In genomic region chr11:46235334-46235733, GRCm38 (mm10) we compare ENCODE assay signal across 11 mouse cellular contexts. TPM values are rescaled to one million over a fixed set of nuclear protein-coding genes. Genes with fewer than 3 reads are reported as not detected.
DNase-seq lines count a peak whose midpoint lies in the region; ATAC-seq lines count a peak whose summit lies in the region.
"Had no signal": no experiment of that assay in that cellular context is flagged by ENCODE, and none has a peak within 500 bp of the region (broad histone marks: within the 10 kb centered on the region; RNA-seq: fewer than 3 reads in every experiment).

Fndc9 (plus strand) TSS chr11:46235531.

- H3K9me3 ChIP-seq in limb, embryonic 13.5 days, result no peaks in the 10 kb centered on the region
- H3K9me3 ChIP-seq in limb, embryonic 10.5 days (replicated peaks), result no peaks in the 10 kb centered on the region
- H3K9me3 ChIP-seq in midbrain, embryonic 14.5 days (ENCODE audit: control insufficient read depth, low read length), result no peaks in the 10 kb centered on the region
- H3K9me3 ChIP-seq: heart, embryonic 15.5 days had no signal

- no peaks in the 10 kb centered on the region for H3K27me3 ChIP-seq in limb, embryonic 13.5 days
- H3K27me3 ChIP-seq in limb, embryonic 10.5 days (ENCODE audit: low read depth, poor library complexity, severe bottlenecking), result no peaks in the 10 kb centered on the region
- H3K27me3 ChIP-seq in midbrain, embryonic 14.5 days (ENCODE audit: control insufficient read depth, insufficient read depth, low read length), result no peaks in the 10 kb centered on the region
- H3K27me3 ChIP-seq: heart, embryonic 15.5 days; Patski had no signal

- intact Hi-C loops in heart, postnatal 36 days (cut with DNase I), result no loop called here

- no peak for DNase-seq in limb, embryonic 10.5 days (ENCODE audit: low spot score)
- DNase-seq in layer of hippocampus, adult 18-20 months (ENCODE audit: low spot score in 2 of 2), result peak; percentile 72 to 79
- DNase-seq in midbrain, embryonic 14.5 days, result peak; percentile 88
- peak; percentile 71 for DNase-seq in right cerebral cortex, postnatal 4 days
- no peak for DNase-seq in ovary, postnatal 14 days (ENCODE audit: low spot score)
- no peak for DNase-seq in heart, postnatal 36 days
- DNase-seq in cerebellum, adult 11 months, result no peak

- H3K4me2 ChIP-seq in limb, embryonic 13.5 days (replicated peaks), result no peak within 1 kb of the TSS
- H3K4me2 ChIP-seq in midbrain, embryonic 14.5 days (ENCODE audit: low read length), result peak within 1 kb of the TSS; percentile 44
- H3K4me2 ChIP-seq: heart, embryonic 15.5 days had no signal

- peak within 1 kb of the TSS; percentile 25; the same call in 1 of the 2 replicates for H3K9ac ChIP-seq in limb, embryonic 13.5 days
- H3K9ac ChIP-seq in midbrain, embryonic 14.5 days (replicated peaks; ENCODE audit: low read length), result peak within 1 kb of the TSS; percentile 39; the same call in 1 of the 2 replicates
- H3K9ac ChIP-seq: heart, embryonic 15.5 days had no signal

- ATAC-seq in limb, embryonic 13.5 days (ENCODE audit: low FRiP score, low read depth), result no peak
- peak; percentile 81 for ATAC-seq in midbrain, embryonic 14.5 days (ENCODE audit: low FRiP score, low TSS enrichment)
- ATAC-seq: Patski had no signal

- H3K27ac ChIP-seq in limb, embryonic 13.5 days, result no peak within 1 kb of the TSS
- H3K27ac ChIP-seq in limb, embryonic 10.5 days, result no peak within 1 kb of the TSS
- H3K27ac ChIP-seq in midbrain, embryonic 14.5 days (replicated peaks; ENCODE audit: low read depth, low read length), result peak within 1 kb of the TSS; percentile 79
- H3K27ac ChIP-seq: heart, embryonic 15.5 days had no signal

- no peak within 1 kb of the TSS for H3K4me3 ChIP-seq in limb, embryonic 13.5 days
- no peak within 1 kb of the TSS for H3K4me3 ChIP-seq in limb, embryonic 10.5 days
- peak within 1 kb of the TSS; percentile 12; the same call in 1 of the 2 replicates for H3K4me3 ChIP-seq in midbrain, embryonic 14.5 days (replicated peaks; ENCODE audit: low read depth, low read length)
- H3K4me3 ChIP-seq: heart, embryonic 15.5 days had no signal

- peaks cover 19% of the 10 kb centered on the region for H3K36me3 ChIP-seq in limb, embryonic 13.5 days
- peaks cover 8% of the 10 kb centered on the region; the same call in 1 of the 2 replicates for H3K36me3 ChIP-seq in limb, embryonic 10.5 days
- peaks cover 58% of the 10 kb centered on the region for H3K36me3 ChIP-seq in midbrain, embryonic 14.5 days (ENCODE audit: control insufficient read depth, insufficient read depth, low read length)
- H3K36me3 ChIP-seq: heart, embryonic 15.5 days had no signal

- H3K4me1 ChIP-seq in limb, embryonic 13.5 days, result no peaks in the 10 kb centered on the region
- H3K4me1 ChIP-seq in limb, embryonic 10.5 days, result no peaks in the 10 kb centered on the region
- H3K4me1 ChIP-seq in midbrain, embryonic 14.5 days (ENCODE audit: control insufficient read depth, insufficient read depth, low read length), result peaks cover 21% of the 10 kb centered on the region

- 76% methylated on average over 11 of the region's 11 CpGs for WGBS in limb, embryonic 13.5 days
- 85% methylated on average over 11 of the region's 11 CpGs for WGBS in limb, embryonic 10.5 days
- 8% methylated on average over 11 of the region's 11 CpGs for WGBS in midbrain, embryonic 14.5 days

RNA-seq across cellular contexts. Expression of gene Fndc9, which starts in this region (rescaled TPM):
- 0.15 and 0.18 TPM in 2 replicates for polyA plus RNA-seq in limb, embryonic 13.5 days (2015; fragmentation: Nextera tagmentation; extraction: Ambion mirVana)
- 0.09 and 0.11 TPM in 2 replicates for polyA plus RNA-seq in limb, embryonic 10.5 days (2016; fragmentation: Nextera tagmentation; extraction: Ambion mirVana)
- 1 to 10 TPM in 1 of 2 experiments, under 1 TPM in 1; 0.63 to 1.3 TPM for total RNA-seq in layer of hippocampus, adult 18-20 months (2021)
- 7.9 and 8.7 TPM in 2 replicates for polyA plus RNA-seq in midbrain, embryonic 14.5 days (2014; fragmentation: Nextera tagmentation; extraction: Ambion mirVana)
- not detected for total RNA-seq in heart, postnatal 36 days (2021)
- polyA plus RNA-seq: heart, embryonic 15.5 days; liver, embryonic 16.5 days had no signal

Comparison
In these comparisons a context has a peak if more than half of its experiments do, and no peak if none do; other contexts are left out.
1. DNase-seq: peak in layer of hippocampus, adult 18-20 months (2 of 2), midbrain, embryonic 14.5 days (single experiment) and right cerebral cortex, postnatal 4 days (single experiment); none in limb, embryonic 10.5 days (single experiment), ovary, postnatal 14 days (single experiment), heart, postnatal 36 days (0 of 2) and cerebellum, adult 11 months (single experiment).